Mouse (Mus musculus): Measurements from ENCODE around the gene Pdap1.
"Not testable (repeated sequence)": the region's sequence is repeated elsewhere in the genome, so short reads cannot be mapped to it uniquely, and the experiment has no call there.

Pdap1 gene

GRCm38 (mm10) chr5:145139571-145140519, at the start of gene Pdap1, which contains the start of gene Bud31:
Gene Pdap1, minus strand, starts transcription at chr5:145140238.
Gene Bud31, plus strand, starts transcription at chr5:145140362.
- DNase-seq (ENCODE audit: extremely low read depth, insufficient read length, low spot score): peak; percentile 94

- DNase-seq (ENCODE audit: extremely low read depth, insufficient read length, low spot score): no peak
Measured at GRCm38 (mm10) chr5:145189416-145189815, 49.4 kb upstream of the Pdap1 start.

- no peak for DNase-seq (ENCODE audit: extremely low read depth, insufficient read length, low spot score)
Measured at GRCm38 (mm10) chr5:145185244-145185643, 45.2 kb upstream of the Pdap1 start.

- DNase-seq (ENCODE audit: extremely low read depth, insufficient read length, low spot score): no peak
Measured at GRCm38 (mm10) chr5:145178461-145178980, 38.5 kb upstream of the Pdap1 start.

- no peak for DNase-seq (ENCODE audit: extremely low read depth, insufficient read length, low spot score)
Measured at GRCm38 (mm10) chr5:145167306-145167661, 27.2 kb upstream of the Pdap1 start.

GRCm38 (mm10) chr5:145166536-145167305, 26.7 kb upstream of the Pdap1 start, which contains the start of the genes Ptcd1 and Cpsf4:
Gene Ptcd1, minus strand, starts transcription at chr5:145167108.
Gene Cpsf4, plus strand, starts transcription at chr5:145167213.
- DNase-seq (ENCODE audit: extremely low read depth, insufficient read length, low spot score): peak; percentile 93

- no peak for DNase-seq (ENCODE audit: extremely low read depth, insufficient read length, low spot score)
Measured at GRCm38 (mm10) chr5:145165184-145165583, 25.1 kb upstream of the Pdap1 start.

GRCm38 (mm10) chr5:145164710-145165109, 24.7 kb upstream of the Pdap1 start:
- DNase-seq (ENCODE audit: extremely low read depth, insufficient read length, low spot score): no peak

GRCm38 (mm10) chr5:145161361-145161760, 21.3 kb upstream of the Pdap1 start:
- DNase-seq (ENCODE audit: extremely low read depth, insufficient read length, low spot score): no peak

- DNase-seq (ENCODE audit: extremely low read depth, insufficient read length, low spot score): no peak
Measured at GRCm38 (mm10) chr5:145152690-145153089, 12.7 kb upstream of the Pdap1 start.

- no peak for DNase-seq (ENCODE audit: extremely low read depth, insufficient read length, low spot score)
Measured at GRCm38 (mm10) chr5:145149294-145149693, 9.3 kb upstream of the Pdap1 start.

GRCm38 (mm10) chr5:145147748-145148147, 7.7 kb upstream of the Pdap1 start:
- DNase-seq (ENCODE audit: extremely low read depth, insufficient read length, low spot score): no peak

GRCm38 (mm10) chr5:145140611-145141010, 573 bp upstream of the Pdap1 start:
- DNase-seq (ENCODE audit: extremely low read depth, insufficient read length, low spot score): no peak

GRCm38 (mm10) chr5:145138836-145139235, 1.2 kb downstream of the Pdap1 start:
- DNase-seq (ENCODE audit: extremely low read depth, insufficient read length, low spot score): no peak

GRCm38 (mm10) chr5:145133275-145133674, 6.8 kb downstream of the Pdap1 start:
- DNase-seq (ENCODE audit: extremely low read depth, insufficient read length, low spot score): not testable (repeated sequence)

GRCm38 (mm10) chr5:145130995-145131394, 9.0 kb downstream of the Pdap1 start:
- DNase-seq (ENCODE audit: extremely low read depth, insufficient read length, low spot score): no peak

GRCm38 (mm10) chr5:145130191-145130590, 9.8 kb downstream of the Pdap1 start:
- peak; percentile 51 for DNase-seq (ENCODE audit: extremely low read depth, insufficient read length, low spot score)

GRCm38 (mm10) chr5:145129773-145130172, 10.3 kb downstream of the Pdap1 start:
- DNase-seq (ENCODE audit: extremely low read depth, insufficient read length, low spot score): not testable (repeated sequence)

- no peak for DNase-seq (ENCODE audit: extremely low read depth, insufficient read length, low spot score)
Measured at GRCm38 (mm10) chr5:145129124-145129523, 10.9 kb downstream of the Pdap1 start.

- no peak for DNase-seq (ENCODE audit: extremely low read depth, insufficient read length, low spot score)
Measured at GRCm38 (mm10) chr5:145126580-145126979, 13.5 kb downstream of the Pdap1 start.

- no peak for DNase-seq (ENCODE audit: extremely low read depth, insufficient read length, low spot score)
Measured at GRCm38 (mm10) chr5:145123396-145123795, 16.6 kb downstream of the Pdap1 start.
